Mouse (Mus musculus) bone marrow macrophage, adult 2 months (primary cell): ENCODE measurements around the gene S100a10. TPM values are rescaled to one million over a fixed set of nuclear protein-coding genes. Genes with fewer than 3 reads are reported as not detected.
A peak's percentile ranks its signal among the peaks of the same experiment; 100 is the strongest.
"Not testable (repeated sequence)": the region's sequence is repeated elsewhere in the genome, so short reads cannot be mapped to it uniquely, and the experiment has no call there.

Experiments used
- H3K27ac ChIP-seq: 2 replicates; pipeline ENCODE4 v1.5.1; 2012; ENCODE audit warnings: low read depth, low read length; ENCODE audit not compliant: insufficient read depth
- H3K4me1 ChIP-seq: 2 replicates; pipeline ENCODE4 v1.6.1; 2012; ENCODE audit warnings: low read length; ENCODE audit not compliant: control insufficient read depth, insufficient read depth
- H3K4me3 ChIP-seq: 2 replicates; pipeline ENCODE4 v1.5.1; 2012; ENCODE audit warnings: mild to moderate bottlenecking, low read length, moderate library complexity; ENCODE audit not compliant: insufficient read depth
- CTCF ChIP-seq: IDR thresholded peaks from 2 replicates; pipeline ENCODE4 v1.5.1; 2012; ENCODE audit warnings: low read depth, mild to moderate bottlenecking, low read length, moderate library complexity
- POLR2A ChIP-seq: IDR thresholded peaks from 2 replicates; pipeline ENCODE4 v1.6.1; 2012; ENCODE audit warnings: mild to moderate bottlenecking, low read depth, low read length, borderline replicate concordance
- polyA plus RNA-seq: library from polyadenylated mRNA; stranded (reverse); fragments of >200 nt; gene quantifications from 2 replicates; pipeline ENCODE4 v1.2.4, GENCODE M21; 2012; ENCODE audit not compliant: missing spikeins, insufficient read depth, insufficient read length

The S100a10 gene
- polyA plus RNA-seq, 1 experiment: 412 TPM

GRCm38 (mm10) chr3:93519856-93520329 lies 35.0 kb upstream of the S100a10 start:
- Histone ChIP-seq H3K27ac (no peak overlapping the region), H3K4me1 (peaks cover 15% of the 10 kb centered on the region), H3K4me3 (peak overlapping the region; percentile 60; the same call in 1 of the 2 replicates)
- TF ChIP-seq POLR2A (no peak), CTCF (no peak)

- TF ChIP-seq CTCF (no peak), POLR2A (no peak)
- Histone ChIP-seq H3K27ac (peak within 1 kb of the TSS; percentile 25), H3K4me1 (peaks cover 15% of the 10 kb centered on the region), H3K4me3 (peak within 1 kb of the TSS; percentile 60)
These were observed 34.3 kb upstream of the S100a10 start, which contains the start of gene S100a11 for GRCm38 (mm10) chr3:93520330-93521193. TSS of gene S100a11 (plus strand) at chr3:93520488.

GRCm38 (mm10) chr3:93521462-93522057 lies 33.3 kb upstream of the S100a10 start:
- Histone ChIP-seq H3K27ac (no peak overlapping the region), H3K4me1 (peaks cover 15% of the 10 kb centered on the region), H3K4me3 (no peak overlapping the region)
- no peak for TF ChIP-seq CTCF
- TF ChIP-seq POLR2A: no peak

- no peak overlapping the region for H3K4me3 ChIP-seq
- TF ChIP-seq CTCF (peak; percentile 77), POLR2A (no peak)
- H3K27ac ChIP-seq: no peak overlapping the region
- H3K4me1 ChIP-seq: peaks cover 15% of the 10 kb centered on the region
These were observed 32.3 kb upstream of the S100a10 start for GRCm38 (mm10) chr3:93522611-93523010.

GRCm38 (mm10) chr3:93527300-93527699 lies 27.6 kb upstream of the S100a10 start:
- H3K27ac ChIP-seq: no peak overlapping the region
- no peak for TF ChIP-seq CTCF
- TF ChIP-seq POLR2A: no peak
- H3K4me1 ChIP-seq: peaks cover 2% of the 10 kb centered on the region; the same call in 1 of the 2 replicates
- H3K4me3 ChIP-seq: no peak overlapping the region

DNA sequence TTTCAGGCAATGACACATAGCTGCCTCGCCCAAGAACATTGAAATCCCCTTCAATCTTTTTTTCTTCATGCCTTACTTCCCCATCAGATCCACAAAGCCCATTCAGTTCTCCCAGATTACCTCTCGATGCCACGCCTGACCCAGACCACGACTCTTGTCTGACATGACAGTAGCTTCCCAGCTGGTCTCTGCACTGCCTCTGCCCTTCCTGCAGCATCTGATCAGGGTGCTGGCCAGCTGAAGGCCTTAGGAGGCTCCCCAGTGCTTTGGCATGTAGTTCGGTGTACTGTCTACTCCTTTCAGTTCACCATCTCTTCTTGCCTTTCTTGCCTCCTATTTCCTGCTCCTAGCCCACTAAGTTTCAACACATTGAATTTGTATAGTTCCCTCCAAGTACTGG lies 26.1 kb upstream of the S100a10 start:
- Histone ChIP-seq H3K4me3 (no peak overlapping the region), H3K27ac (no peak overlapping the region), H3K4me1 (no peaks in the 10 kb centered on the region)
- TF ChIP-seq POLR2A (no peak), CTCF (no peak)

GRCm38 (mm10) chr3:93537068-93537576 lies 17.8 kb upstream of the S100a10 start:
- no peak overlapping the region for H3K4me3 ChIP-seq
- H3K4me1 ChIP-seq: peaks cover 4% of the 10 kb centered on the region
- TF ChIP-seq POLR2A (no peak), CTCF (no peak)
- no peak overlapping the region for H3K27ac ChIP-seq

- peaks cover 4% of the 10 kb centered on the region for H3K4me1 ChIP-seq
- H3K4me3 ChIP-seq: no peak overlapping the region
- H3K27ac ChIP-seq: no peak overlapping the region
- TF ChIP-seq CTCF: no peak
- no peak for TF ChIP-seq POLR2A
These were observed 16.4 kb upstream of the S100a10 start for GRCm38 (mm10) chr3:93538486-93538885.

- H3K4me3 ChIP-seq: no peak overlapping the region
- no peak overlapping the region for H3K27ac ChIP-seq
- peaks cover 7% of the 10 kb centered on the region for H3K4me1 ChIP-seq
- TF ChIP-seq POLR2A: no peak
- TF ChIP-seq CTCF: no peak
These were observed 13.4 kb upstream of the S100a10 start for GRCm38 (mm10) chr3:93541501-93541900.

- not testable (repeated sequence) for H3K4me3 ChIP-seq, H3K4me1 ChIP-seq, H3K27ac ChIP-seq
These were observed 10.7 kb upstream of the S100a10 start for GRCm38 (mm10) chr3:93544170-93544569.
